Mouse (Mus musculus) thymus, postnatal 4 days (tissue): ENCODE measurements around the gene Cntnap5a.

Source experiments
- DNase-seq: peaks from one replicate; pipeline ENCODE4 v3.0.0; 2021

Gene Cntnap5a

GRCm38 (mm10) chr1:115684518-115685368 lies at the start of gene Cntnap5a:
Cntnap5a (plus strand) TSS chr1:115684756.
- peak; percentile 24 for DNase-seq

DNA sequence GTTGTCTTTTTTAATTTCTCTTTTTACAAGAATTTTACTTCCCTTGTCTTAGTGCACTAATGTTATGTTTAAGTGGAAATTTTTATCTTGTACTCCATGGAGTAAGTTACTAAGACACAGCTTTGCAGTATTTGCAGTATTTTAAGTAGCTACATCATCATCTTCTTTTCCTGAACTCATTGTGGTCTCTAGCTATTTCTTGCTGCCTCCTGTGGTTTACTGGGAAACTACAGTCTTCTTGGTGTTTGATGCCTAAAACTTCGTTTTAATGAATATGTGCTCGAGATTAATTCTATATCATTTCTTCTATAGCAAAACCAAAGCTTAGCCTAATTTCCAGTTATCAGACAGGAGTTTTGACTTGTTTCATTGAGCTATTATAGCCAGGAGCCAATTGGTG lies 37.6 kb upstream of the Cntnap5a start:
- no peak for DNase-seq

DNA sequence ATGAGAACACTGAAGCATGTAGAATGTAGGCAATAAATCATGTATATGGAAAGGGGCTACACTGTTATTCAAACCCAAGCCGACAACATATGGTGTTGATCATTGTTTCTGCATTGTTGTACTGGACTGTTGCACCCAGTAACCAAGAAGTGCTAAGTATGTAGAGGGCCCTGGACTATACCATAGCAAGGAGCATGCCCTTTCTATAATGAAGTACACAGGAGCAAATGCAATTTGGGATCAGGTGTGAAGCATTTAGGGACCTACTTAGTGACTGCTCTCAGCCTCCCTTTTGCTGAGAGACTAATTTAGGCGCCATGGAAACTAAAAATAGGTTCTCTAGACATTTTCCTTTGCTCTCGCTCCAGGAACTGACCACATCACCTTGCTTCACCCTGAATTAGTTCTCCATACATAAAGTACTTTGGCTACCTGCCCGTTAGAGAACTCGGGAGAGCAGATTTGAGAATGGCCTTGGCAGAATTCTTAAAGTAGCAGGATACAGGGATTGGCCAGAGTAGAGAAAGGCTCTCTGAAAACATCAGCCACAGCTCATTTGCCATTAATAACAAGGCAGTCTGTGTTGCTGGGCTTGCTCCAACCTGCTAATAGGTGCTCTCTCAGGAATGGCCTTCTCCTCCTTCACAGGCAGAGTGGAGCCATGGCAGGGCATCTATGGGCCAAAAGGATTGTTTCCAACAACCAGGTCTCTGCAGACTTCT lies 26.1 kb upstream of the Cntnap5a start:
- no peak for DNase-seq

DNA sequence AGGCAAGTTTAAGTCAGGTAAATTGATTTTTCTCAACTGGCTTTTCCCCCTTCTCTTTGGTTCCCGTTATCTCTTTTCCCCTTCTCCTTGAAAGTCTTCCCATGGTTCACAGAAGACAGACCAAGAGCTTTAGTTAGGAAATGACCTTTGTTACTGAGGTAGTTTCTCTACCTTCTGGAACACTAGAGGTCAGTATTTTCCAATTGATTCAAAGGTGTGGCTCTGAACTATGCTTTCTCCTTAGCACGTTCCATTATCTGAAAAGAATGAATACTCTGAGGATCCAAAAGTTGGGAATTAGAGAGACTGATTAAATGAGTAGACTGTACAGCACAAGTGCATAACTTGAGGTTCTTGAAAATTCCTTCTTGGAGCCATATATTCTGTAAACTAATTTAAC lies 1.9 kb downstream of the Cntnap5a start:
- DNase-seq = no peak

DNA sequence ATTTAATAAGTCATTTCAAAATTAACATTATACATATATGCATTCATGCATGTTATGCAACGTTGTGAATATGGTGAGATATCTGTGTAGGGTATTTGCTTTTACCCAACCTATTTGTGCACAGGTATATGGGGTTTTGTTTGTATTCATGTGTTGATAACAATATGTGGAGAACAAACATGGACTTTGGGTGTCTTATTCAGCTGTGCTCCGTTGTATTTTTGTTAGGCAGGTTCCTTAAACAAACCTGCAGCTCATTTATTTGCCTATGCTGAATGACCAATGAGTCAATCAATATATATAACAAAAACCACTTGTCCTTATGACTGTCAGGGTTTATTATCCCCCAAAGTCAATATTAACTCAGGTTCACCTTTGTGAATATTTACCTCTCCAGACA lies 15.2 kb downstream of the Cntnap5a start:
- no peak for DNase-seq

DNA sequence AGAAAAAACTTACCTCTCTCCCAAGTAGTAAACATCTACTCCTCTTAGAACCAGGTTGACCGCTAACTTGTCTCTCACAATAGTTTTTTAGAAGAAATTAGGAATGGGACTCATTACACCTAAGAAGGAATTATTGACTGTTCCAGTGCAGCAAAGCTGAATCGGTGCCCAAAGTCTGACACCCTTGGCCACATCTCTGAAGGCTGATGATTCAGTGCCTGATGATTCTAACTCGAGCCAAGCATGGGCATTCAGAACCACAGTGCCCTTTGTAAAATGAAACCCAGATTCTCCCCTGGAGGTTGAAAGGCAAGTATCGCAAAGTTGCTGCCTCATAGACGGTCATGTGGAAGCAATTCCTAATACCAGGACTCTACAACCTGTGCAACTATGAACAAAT lies 58.0 kb downstream of the Cntnap5a start:
- no peak for DNase-seq

GRCm38 (mm10) chr1:115745569-115745968 lies 61.0 kb downstream of the Cntnap5a start:
- DNase-seq = no peak

DNA sequence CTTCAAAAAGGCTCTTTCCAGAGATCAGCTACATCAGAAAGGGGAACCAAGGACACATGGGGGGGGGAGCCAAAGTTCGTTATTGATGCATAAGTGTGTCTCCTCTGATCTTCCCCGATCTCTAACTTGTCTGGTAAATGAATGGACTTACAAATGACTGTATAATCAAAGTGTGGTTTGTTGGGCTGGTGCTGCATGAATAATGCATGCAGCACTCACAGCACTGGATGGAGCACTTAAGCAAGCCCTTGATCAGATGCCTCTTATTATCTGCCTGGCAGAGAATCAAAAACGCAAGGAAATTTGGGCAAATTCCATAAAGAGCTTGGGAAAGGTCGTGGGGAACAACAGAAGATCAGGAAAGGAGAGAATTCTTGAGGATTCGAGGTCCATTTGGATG lies 100.2 kb downstream of the Cntnap5a start:
- DNase-seq = no peak

DNA sequence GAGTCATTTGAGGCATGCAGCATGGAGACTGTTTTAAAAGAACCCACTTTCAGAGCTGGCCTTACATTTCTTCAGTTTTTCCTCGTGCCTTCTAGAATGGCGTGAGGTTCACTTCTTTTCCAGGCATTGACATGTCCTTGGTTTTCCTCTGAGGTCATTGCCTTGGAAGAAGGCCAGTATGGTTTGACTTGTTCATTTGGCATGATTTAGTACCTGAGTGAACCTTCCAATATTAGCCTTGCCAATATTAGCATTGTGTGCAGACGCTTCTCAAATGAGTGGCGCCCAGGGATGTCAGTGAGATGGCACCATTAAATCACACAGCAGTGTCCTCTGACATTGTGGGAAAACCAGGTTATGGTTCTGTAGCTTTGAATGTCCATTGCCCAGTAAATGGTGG lies 158.0 kb downstream of the Cntnap5a start:
- no peak for DNase-seq

- no peak for DNase-seq
Observed at GRCm38 (mm10) chr1:115847605-115848004, 163.0 kb downstream of the Cntnap5a start.

GRCm38 (mm10) chr1:115852206-115852605 lies 167.7 kb downstream of the Cntnap5a start:
- no peak for DNase-seq

DNA sequence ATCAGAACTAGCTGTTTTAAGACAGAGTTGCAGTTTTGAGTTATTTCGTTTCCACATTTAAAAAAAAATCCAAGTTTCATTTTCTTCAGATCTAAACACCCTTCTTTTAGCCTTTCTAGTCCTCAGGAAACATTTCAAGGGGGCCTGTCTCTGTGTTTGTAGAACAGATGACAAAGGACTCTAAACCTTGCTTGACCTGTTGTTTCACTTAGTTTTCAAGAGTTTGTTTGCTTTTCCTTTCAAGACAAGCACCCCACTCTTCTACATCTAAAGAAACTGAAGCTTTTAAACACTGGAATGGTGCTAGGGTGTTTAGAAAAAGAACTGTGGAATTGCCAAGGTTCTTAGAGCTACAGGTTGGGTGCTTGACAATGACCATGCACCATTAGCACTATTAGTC lies 233.8 kb downstream of the Cntnap5a start:
- DNase-seq = no peak

- DNase-seq = no peak
Observed at GRCm38 (mm10) chr1:115925953-115926665, 241.6 kb downstream of the Cntnap5a start.

GRCm38 (mm10) chr1:115932045-115932444 lies 247.5 kb downstream of the Cntnap5a start:
- DNase-seq = no peak

DNA sequence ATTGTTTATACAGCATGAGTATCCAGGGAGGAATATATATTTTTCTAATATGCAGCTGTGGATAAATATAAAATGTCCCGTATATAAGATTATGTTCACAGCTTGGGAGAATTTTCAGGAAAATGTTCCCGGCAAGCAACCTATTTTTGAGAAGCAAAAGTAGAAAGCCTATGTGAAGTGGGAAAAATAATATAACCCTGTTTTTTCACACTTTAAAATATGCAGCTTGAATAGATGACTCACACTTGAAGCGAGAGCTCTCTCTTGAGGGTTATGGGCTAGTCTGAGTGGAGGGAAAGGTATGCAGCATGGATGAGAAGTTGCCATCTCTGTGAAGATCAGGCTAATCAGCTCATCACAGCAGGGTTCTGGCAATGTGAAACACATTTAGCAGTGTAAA lies 261.3 kb downstream of the Cntnap5a start:
- no peak for DNase-seq

DNA sequence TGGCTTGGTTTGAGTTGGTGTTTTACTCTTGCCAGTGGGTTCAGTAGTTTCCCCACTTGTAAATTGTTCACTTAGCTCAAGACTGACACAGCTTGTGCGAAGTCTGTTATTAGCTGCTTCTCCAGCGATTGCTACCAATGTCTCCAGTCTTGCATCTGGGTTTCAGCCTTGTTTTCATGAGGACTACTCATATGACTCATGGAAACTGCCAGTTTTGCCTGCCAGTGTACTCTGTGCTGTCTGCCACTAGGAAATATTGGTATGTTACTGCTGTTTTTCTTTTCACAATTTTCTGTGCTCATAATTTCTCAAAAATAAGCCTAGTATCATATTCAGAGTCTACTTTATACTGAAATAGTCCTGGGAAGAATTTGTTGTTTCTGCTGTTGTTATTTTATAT lies 272.0 kb downstream of the Cntnap5a start:
- no peak for DNase-seq

DNA sequence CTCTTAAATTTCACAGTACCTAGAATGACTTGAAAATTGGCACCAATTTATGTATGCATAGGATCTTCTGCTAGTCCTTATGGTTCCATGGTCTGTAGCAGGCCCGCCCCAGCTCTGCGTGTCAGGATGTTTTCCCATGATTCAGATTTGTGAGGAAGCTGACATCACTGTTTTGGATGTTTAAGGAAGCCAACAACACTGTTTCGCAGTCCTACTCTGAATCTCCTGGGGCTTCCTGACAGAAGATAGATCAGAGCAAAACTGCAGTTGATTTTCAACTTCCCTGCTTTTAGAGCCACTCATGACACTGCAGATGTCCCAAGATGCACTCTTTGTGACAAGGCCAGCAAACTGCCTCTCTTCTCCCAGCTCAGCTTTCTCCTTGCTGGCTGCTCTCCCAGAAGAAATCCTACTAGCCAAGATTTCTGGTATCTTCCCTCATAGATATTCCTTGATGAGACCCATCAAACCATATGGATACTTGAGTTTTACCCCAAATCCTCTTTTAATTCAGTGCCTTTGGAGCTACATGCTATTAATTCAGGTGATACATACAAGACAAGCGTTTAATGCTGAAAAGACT lies 280.5 kb downstream of the Cntnap5a start:
- DNase-seq = no peak

DNA sequence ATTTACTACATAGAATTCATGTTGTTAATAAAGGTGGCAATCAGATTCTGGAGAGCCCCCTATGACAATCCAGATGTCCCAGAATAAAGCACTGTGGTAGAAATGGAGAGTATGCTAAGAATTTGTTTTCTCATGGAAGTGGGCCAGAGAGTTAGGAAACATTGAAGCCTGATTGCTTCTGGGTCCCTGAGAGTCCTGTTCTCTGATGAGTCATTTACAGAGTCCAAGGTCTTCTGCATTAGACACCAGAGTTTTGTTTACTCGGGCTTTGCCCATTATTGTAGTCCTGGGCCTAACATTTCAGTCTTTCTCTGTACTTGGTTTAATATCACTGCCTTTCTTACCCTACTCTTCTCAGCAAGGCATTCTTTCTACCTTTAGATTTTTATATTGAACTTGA lies 305.6 kb downstream of the Cntnap5a start:
- no peak for DNase-seq

- no peak for DNase-seq
Observed at GRCm38 (mm10) chr1:116015768-116016167, 331.2 kb downstream of the Cntnap5a start.

DNA sequence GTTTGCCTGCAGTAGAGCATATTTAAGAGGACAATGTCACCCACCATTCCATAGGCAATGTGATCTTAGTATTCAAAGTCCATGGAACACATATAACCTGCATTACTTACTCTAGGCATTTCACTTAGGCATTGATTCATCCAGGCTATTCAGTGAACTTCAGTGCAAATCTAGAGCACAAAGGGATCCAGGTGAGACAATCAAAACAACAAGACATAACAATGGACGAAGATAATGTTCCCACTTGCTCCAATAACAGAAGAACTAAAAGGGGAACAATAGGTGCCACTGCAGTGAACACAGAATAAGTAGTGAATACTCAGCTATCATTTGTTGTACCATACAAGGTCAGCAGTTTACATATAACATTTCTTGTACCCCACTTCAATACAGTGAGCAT lies 345.1 kb downstream of the Cntnap5a start:
- no peak for DNase-seq

DNA sequence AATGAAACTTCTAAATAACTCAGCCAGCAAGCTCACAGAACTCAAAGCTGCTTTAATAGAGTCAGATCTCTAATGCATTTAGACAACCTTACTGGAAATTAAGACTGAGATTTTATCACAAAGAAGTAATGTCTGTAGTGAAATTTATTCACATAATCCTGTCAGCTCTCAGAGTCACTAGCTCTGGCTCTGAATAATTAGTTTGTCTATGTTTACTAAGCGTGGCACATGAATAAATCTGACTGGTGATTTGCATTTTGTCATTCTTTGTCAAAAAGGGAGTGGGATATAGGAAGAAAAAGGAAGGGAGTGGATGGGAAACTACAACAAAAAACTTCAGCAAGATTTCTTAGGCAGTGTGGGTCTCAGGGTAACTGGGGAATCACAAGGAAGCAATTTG lies 351.3 kb downstream of the Cntnap5a start:
- DNase-seq = no peak

GRCm38 (mm10) chr1:116036894-116037293 lies 352.3 kb downstream of the Cntnap5a start:
- no peak for DNase-seq

DNA sequence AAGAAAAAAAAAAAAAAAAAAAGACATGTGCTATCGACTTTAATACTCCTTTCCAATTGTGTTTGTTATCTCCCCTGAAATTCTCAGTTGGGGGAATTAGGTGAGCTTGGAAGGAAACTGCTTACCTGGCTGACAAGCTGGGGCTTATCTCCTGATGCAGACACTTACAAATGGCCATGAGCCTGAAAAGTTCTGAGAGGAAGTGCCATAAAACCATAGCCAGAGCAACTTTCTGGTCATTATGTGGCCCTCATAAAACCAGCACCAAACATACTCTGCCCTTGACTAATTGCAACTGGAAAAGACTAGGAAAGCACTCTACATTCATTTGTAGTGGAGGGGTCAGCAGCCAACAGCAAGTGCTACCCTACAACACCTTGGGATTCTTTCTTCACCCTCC lies 359.5 kb downstream of the Cntnap5a start:
- DNase-seq = no peak
